Mouse (Mus musculus): ENCODE measurements around the gene Tcf7l1. TPM values are rescaled to one million over a fixed set of nuclear protein-coding genes. Genes with fewer than 3 reads are reported as not detected.

Gene Tcf7l1
- polyA plus RNA-seq, 1 experiment from 2014 or later = 7.2 TPM

DNA sequence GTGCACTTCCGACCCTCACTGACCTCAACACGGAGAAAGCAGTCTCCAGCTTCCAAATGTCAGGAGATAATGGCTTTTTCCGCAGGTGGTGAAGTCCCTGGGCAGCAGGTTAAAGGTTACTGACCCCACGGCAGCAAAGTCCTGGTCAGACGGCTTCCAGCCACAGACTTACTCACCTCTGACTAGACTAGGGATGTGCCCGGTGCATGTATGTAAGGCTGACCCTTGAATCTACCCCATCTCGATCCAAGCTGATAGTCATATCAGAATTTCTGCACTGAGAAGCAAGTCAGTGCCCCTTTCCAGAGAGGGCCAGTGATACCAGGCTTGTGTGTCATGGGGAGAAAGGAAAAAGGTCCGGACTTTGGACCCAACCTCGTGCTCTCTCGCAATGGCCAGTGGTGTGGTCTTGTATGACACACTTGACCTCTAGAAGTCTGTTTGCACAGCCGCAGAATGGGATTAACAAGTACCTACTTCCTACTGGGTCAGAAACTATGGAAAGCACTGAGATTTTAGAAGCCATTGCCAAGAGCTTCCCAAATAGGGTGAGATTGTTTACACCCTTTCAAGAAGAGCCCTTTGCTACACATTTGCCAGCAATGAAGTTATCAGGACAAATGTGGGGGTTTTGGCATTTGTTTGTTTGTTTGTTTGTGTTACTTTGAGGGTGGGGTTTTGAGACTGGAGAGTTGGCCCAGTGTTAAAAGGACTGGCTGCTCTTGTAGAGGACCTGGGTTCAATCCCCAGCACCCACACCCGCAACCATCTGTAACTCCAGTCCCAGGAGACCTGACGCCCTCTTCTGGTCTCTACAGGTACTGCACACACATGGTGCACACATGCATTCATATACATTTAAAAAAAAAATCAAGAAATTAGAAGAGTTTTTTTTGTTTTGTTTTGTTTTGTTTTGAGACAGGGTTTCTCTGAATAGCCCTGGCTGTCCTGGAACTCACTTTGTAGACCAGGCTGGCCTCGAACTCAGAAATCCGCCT, 10.0 kb downstream of the Tcf7l1 start:
- no peak for ATAC-seq (ENCODE audit: low FRiP score, low read depth)
- Histone ChIP-seq H3K9ac (no peak overlapping the region), H3K27me3 (no peaks in the 10 kb centered on the region), H3K4me3 (no peak overlapping the region), H3K4me2 (no peak overlapping the region), H3K36me3 (no peaks in the 10 kb centered on the region), H3K9me3 (no peaks in the 10 kb centered on the region), H3K27ac (replicated peaks) (no peak overlapping the region), H3K4me1 (replicated peaks) (no peaks in the 10 kb centered on the region)
- 91% methylated on average over 15 of the region's 15 CpGs for WGBS

DNA sequence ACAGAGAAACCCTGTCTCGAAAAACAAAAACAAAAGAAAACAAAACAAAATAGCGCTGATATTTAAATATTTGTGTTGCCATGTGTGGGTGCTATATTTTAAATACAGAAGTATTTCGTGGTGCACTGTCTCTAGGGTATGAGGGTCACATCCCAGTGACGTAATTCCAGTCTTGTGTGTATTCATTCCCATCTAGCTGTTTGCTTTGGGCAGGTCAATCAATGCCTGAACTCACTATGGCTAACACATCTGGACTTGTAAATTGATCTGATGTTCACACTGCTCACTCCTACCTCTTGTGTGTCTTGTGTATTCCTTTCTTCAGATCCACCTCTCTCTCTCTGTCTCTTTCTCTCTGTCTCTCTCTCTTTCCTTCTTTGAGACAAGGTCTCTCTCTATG, 11.8 kb downstream of the Tcf7l1 start:
- WGBS = 91% methylated on average over 4 of the region's 4 CpGs
- ATAC-seq (ENCODE audit: low FRiP score, low read depth) = no peak
- Histone ChIP-seq H3K36me3 (no peaks in the 10 kb centered on the region), H3K4me1 (replicated peaks) (no peaks in the 10 kb centered on the region), H3K4me2 (no peak overlapping the region), H3K9ac (no peak overlapping the region), H3K27me3 (no peaks in the 10 kb centered on the region), H3K27ac (replicated peaks) (no peak overlapping the region), H3K4me3 (no peak overlapping the region), H3K9me3 (no peaks in the 10 kb centered on the region)

DNA sequence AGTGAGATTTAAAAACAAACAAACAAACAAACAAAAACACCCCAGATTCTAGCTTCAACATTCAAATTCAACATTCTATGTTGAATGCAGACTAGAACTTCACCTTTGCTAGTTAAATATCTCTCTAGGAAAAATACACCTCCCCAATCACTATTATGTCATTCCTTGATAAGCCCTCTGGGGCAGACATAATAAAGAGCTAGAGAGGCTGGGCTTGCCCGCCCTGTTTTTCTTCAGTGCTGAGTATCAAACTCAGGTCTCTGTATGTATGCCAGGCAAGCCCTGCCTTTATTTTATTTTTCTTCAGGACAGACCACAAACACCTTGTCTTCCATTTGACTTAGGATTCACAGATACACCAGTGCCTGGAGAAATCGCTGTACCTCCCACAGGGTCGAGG, 14.8 kb downstream of the Tcf7l1 start:
- Histone ChIP-seq H3K9ac (no peak overlapping the region), H3K36me3 (no peaks in the 10 kb centered on the region), H3K4me3 (no peak overlapping the region), H3K4me2 (no peak overlapping the region), H3K4me1 (replicated peaks) (no peaks in the 10 kb centered on the region), H3K9me3 (no peaks in the 10 kb centered on the region), H3K27me3 (no peaks in the 10 kb centered on the region), H3K27ac (replicated peaks) (no peak overlapping the region)
- no peak for ATAC-seq (ENCODE audit: low FRiP score, low read depth)
- WGBS = 61% methylated on average over 3 of the region's 3 CpGs

DNA sequence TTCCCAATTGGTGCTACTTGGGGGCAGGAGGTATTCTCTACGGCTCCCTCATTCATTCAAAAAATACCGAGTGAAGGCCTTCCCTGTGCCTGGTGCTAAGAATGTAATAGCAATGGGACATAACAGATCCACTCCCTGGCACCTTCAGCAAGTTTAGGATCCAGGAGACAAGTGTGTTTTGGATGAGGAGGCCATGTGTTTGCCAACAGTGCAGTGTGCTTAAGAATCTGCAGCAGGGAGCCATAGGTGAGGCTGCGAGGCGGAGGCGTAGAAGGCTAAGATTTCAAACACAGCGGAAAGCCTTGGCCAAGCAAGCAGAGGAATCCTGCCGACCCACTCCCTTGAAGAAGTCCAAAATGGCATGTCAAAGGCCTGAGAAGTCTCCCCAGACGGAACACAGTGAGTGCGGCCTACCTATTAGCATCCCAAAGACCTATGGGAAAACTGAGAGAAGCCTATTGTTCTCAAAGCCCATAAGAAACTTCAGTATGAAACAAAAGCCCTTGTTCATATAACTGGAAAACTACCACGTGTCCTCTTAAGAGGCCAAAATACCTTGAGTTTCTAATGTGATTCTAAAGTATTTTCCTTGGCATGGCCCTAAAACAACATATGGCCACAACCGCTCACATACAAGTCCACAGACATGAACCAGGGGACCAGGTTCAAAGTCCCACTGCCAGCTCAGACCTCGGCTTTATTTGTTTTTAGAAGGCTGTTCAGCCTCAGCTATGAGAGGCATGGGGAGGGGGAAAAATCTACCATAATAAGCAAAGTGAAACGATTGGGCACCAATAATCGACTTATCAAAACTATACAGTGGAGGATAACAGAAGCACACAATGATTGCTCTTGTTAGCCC, 18.9 kb downstream of the Tcf7l1 start:
- H3K9ac ChIP-seq = no peak overlapping the region
- H3K27me3 ChIP-seq = no peaks in the 10 kb centered on the region
- H3K4me1 ChIP-seq (replicated peaks) = peaks cover 15% of the 10 kb centered on the region; the same call in 1 of the 2 replicates
- no peaks in the 10 kb centered on the region for H3K36me3 ChIP-seq
- no peak overlapping the region for H3K4me2 ChIP-seq
- H3K27ac ChIP-seq (replicated peaks) = no peak overlapping the region
- WGBS = 76% methylated on average over 14 of the region's 14 CpGs
- ATAC-seq (ENCODE audit: low FRiP score, low read depth) = no peak
- H3K9me3 ChIP-seq = no peaks in the 10 kb centered on the region
- no peak overlapping the region for H3K4me3 ChIP-seq

DNA sequence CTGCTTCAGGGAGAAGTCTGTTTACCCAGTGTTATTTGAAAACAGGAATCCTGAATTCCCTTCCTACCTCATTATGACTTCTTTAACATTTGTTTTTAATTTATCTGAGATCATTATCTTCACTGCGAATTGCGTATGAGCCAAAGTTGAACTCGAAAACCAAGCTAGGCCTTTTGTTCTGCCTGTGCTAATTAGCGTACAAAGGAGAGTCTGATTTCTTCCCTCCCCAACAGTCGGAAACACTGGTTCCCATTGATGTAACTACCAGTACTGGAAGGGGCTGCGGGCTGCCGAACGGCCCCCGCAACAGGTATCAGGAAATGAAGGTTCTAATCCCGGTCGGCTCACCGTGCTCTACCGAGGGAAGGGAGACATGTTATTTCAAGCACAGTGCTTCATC, 19.7 kb downstream of the Tcf7l1 start:
- H3K27me3 ChIP-seq = no peaks in the 10 kb centered on the region
- no peaks in the 10 kb centered on the region for H3K9me3 ChIP-seq
- no peak overlapping the region for H3K4me3 ChIP-seq
- no peaks in the 10 kb centered on the region for H3K36me3 ChIP-seq
- ATAC-seq (ENCODE audit: low FRiP score, low read depth) = no peak
- WGBS = 76% methylated on average over 13 of the region's 13 CpGs
- H3K4me2 ChIP-seq = no peak overlapping the region
- no peak overlapping the region for H3K9ac ChIP-seq
- peak overlapping the region; percentile 18; the same call in 1 of the 2 replicates for H3K27ac ChIP-seq (replicated peaks)
- H3K4me1 ChIP-seq (replicated peaks) = peaks cover 15% of the 10 kb centered on the region; the same call in 1 of the 2 replicates

DNA sequence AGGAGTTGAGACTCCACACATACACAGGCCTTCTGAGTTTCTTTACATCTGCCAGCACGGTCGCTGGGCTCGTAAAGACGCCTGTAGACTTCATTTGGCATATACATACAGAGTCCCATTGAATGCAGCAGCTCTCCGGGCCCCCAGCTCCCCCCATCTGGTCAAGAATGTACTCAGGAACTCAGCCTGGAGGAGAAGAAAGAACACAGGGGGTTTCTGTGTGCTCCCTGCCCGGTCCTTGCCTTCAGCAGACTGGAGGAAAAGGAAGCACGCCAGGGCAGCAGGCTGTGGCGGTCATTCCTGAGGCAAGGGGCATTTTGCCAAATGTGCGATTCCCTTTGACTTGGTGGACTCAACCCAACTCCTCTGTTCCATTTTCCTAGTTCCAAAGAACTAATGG, 20.2 kb downstream of the Tcf7l1 start:
- H3K27ac ChIP-seq (replicated peaks) = peak overlapping the region; percentile 36; the same call in 1 of the 2 replicates
- peaks cover 15% of the 10 kb centered on the region; the same call in 1 of the 2 replicates for H3K4me1 ChIP-seq (replicated peaks)
- no peaks in the 10 kb centered on the region for H3K27me3 ChIP-seq
- H3K4me2 ChIP-seq = no peak overlapping the region
- no peak overlapping the region for H3K9ac ChIP-seq
- H3K9me3 ChIP-seq = no peaks in the 10 kb centered on the region
- no peaks in the 10 kb centered on the region for H3K36me3 ChIP-seq
- 58% methylated on average over 9 of the region's 9 CpGs for WGBS
- peak; percentile 87 for ATAC-seq (ENCODE audit: low FRiP score, low read depth)
- no peak overlapping the region for H3K4me3 ChIP-seq

DNA sequence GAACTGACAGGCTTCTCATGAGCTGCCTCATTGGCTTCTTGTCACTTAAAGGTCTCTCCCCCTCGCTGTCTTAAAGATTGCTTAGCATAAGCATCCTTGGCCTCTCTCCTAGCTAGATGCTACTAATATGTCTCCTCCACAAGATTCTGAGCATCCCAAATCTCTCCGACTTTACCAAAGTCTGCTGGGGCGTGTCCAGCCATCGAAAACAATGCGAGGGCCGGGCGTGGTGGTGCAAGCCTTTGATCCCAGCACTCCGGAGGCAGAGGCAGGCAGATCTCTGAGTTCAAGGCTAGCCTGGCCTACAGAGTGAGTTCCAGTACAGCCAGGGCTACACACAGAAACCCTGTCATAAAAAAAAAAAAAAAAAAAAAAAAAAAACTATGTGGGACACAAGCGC, 21.0 kb downstream of the Tcf7l1 start:
- 95% methylated on average over 9 of the region's 9 CpGs for WGBS
- H3K4me2 ChIP-seq = no peak overlapping the region
- no peak for ATAC-seq (ENCODE audit: low FRiP score, low read depth)

DNA sequence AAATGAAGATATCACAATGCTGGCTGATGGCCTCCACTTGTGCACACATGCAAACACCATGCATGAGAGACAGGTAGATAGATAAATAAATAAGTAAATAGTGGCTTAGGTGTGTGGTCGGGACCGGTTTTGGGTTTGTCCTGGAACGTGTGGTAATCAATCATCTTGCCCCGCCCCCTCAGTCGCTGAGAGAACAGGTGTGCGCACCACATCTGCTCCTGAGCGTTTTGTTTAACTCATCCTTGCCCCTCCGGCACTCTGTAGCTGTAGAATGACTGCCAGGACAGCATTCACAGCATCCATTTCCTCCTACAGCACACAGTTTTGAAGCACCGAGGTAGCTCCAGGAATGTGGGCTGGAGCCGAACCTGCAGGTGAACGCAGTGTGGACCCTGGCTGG, 25.4 kb downstream of the Tcf7l1 start:
- ATAC-seq (ENCODE audit: low FRiP score, low read depth) = no peak

More for the DNA sequence above, 21.0 kb downstream of the Tcf7l1 start:
- H3K4me3 ChIP-seq = no peak overlapping the region
- no peak overlapping the region for H3K27ac ChIP-seq (replicated peaks)
- no peaks in the 10 kb centered on the region for H3K27me3 ChIP-seq
- H3K36me3 ChIP-seq = no peaks in the 10 kb centered on the region
- H3K9ac ChIP-seq = no peak overlapping the region
- H3K4me1 ChIP-seq (replicated peaks) = peaks cover 15% of the 10 kb centered on the region; the same call in 1 of the 2 replicates
- no peaks in the 10 kb centered on the region for H3K9me3 ChIP-seq

DNA sequence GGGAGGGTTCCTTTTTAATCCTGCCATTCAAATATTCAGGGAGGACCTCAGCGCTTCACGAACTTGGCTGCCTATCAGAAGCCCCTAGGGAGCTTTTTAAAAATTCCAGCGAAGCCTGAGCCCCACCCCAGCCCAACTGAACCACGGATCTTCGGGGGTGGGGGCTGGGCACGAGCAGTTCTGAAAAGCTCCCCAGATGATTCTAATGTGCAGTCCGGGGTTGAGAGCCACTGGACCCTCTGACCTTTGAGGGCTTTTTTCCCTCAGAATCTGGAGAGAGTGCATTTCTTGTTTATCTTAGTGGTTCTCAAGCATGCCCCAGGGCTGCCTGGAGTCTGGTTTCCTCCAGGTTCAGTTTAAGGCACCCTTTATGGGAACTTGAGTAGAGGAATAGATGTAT, 27.4 kb downstream of the Tcf7l1 start:
- H3K9ac ChIP-seq = no peak overlapping the region
- no peak overlapping the region for H3K4me3 ChIP-seq
- no peak for ATAC-seq (ENCODE audit: low FRiP score, low read depth)
- no peak overlapping the region for H3K4me2 ChIP-seq
- no peaks in the 10 kb centered on the region for H3K36me3 ChIP-seq
- no peak overlapping the region for H3K27ac ChIP-seq (replicated peaks)
- H3K27me3 ChIP-seq = no peaks in the 10 kb centered on the region
- peaks cover 15% of the 10 kb centered on the region for H3K4me1 ChIP-seq (replicated peaks)
- 19% methylated on average over 7 of the region's 7 CpGs for WGBS
- H3K9me3 ChIP-seq = no peaks in the 10 kb centered on the region

More for the DNA sequence above, 25.4 kb downstream of the Tcf7l1 start:
- H3K27ac ChIP-seq (replicated peaks) = no peak overlapping the region
- WGBS = 60% methylated on average over 11 of the region's 11 CpGs
- H3K36me3 ChIP-seq = no peaks in the 10 kb centered on the region
- peaks cover 18% of the 10 kb centered on the region for H3K4me1 ChIP-seq (replicated peaks)
- H3K4me2 ChIP-seq = no peak overlapping the region
- no peaks in the 10 kb centered on the region for H3K9me3 ChIP-seq
- H3K4me3 ChIP-seq = no peak overlapping the region
- H3K27me3 ChIP-seq = no peaks in the 10 kb centered on the region
- H3K9ac ChIP-seq = no peak overlapping the region

DNA sequence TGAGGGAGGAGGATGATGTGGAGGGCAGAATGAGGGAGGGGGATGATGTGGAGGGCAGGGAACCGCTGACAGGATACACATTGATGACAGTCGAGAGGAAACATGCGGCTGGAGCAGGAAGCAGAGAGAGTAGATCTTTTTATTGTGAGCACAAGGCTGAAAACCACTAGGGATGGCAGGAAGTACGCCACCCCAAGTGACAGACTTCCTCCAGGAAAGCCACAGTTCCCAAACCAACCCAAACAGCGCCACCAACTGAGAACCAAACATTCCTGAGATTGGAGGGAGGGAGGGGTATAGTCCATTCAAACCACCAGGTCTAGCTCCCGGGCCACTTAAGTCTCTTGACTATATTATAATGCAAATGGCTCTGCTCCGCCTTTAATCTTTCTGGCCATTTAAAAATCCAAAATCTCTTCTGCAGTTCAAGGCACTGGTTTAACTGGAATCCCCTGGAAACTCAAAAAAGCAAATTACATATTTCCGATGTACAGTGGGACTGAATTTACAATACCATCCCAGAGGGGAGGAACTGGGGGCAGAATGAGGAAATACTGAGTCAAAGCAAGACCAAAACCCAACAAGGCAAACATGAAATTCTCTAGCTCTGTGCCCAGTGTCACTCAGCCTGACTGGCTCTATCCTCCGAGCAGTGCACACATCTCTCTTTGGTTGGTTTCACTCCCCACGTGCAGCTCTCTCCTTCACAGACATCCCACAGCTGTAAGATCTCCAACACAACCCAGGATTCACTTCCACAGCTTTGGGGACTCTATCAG, 30.6 kb downstream of the Tcf7l1 start:
- ATAC-seq (ENCODE audit: low FRiP score, low read depth) = no peak
- Histone ChIP-seq H3K27ac (replicated peaks) (no peak overlapping the region), H3K9me3 (no peaks in the 10 kb centered on the region), H3K4me1 (replicated peaks) (peaks cover 28% of the 10 kb centered on the region), H3K9ac (no peak overlapping the region), H3K4me2 (no peak overlapping the region), H3K4me3 (no peak overlapping the region), H3K27me3 (no peaks in the 10 kb centered on the region), H3K36me3 (no peaks in the 10 kb centered on the region)
- 52% methylated on average over 10 of the region's 10 CpGs for WGBS

DNA sequence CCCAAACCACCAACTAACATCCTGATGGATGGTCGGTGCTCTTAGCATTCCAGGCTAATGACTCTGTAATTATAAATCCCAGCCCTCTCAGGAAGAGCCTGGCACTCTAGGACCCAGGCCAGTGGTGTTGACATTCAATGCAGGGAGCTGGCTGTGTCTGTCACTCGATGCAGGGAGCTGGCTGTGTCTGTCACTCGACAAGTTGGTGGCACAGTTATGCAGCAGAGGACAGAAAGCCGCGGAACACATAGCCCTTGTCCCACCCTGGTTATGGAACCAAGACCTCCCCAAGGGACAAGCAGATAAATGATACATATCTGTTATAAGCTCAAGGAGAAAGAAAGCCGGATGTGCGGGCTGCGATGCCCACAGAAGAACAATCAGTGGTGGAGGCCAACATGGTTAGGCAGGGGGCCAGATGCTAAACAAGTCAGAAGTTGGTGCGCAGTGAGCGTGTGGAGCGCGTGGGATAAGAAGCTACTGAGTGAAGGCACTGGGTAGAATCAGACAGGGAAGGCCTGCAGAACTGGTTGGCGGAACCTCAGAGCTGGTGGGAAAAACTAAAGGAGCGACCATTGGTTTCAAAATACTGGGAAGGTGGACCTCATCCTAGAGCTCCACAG, 33.7 kb downstream of the Tcf7l1 start:
- Histone ChIP-seq H3K27ac (replicated peaks) (0 out of 2 replicates have a peak overlapping the region, but pooled peaks have one; percentile 16), H3K27me3 (no peaks in the 10 kb centered on the region), H3K4me3 (no peak overlapping the region), H3K4me1 (replicated peaks) (peaks cover 21% of the 10 kb centered on the region), H3K4me2 (no peak overlapping the region), H3K9me3 (no peaks in the 10 kb centered on the region), H3K9ac (no peak overlapping the region), H3K36me3 (no peaks in the 10 kb centered on the region)
- ATAC-seq (ENCODE audit: low FRiP score, low read depth) = peak; percentile 65
- 58% methylated on average over 14 of the region's 14 CpGs for WGBS
